Mouse (Mus musculus): Measurements from ENCODE around the gene Dpm3.

Gene Dpm3

DNA sequence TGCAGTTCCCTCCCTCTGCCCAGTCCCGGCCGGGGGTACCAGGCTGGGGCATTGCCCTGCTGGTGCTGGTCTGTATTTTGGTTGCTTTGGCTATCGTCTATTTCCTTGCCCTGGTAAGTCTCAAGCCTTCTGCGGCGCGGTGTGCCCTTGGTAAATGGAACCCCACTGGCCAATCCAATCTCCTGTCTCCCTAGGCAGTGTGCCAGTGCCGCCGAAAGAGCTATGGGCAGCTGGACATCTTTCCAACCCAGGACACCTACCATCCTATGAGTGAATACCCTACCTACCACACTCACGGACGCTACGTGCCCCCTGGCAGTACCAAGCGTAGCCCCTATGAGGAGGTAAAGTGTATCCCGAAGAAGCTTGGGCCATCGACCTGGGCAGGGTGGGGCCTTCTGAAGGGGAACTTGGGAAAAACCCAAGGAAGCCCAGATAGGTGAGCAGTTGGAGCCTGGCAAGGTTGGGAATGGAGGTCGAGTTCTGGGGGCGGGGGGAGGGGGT, 27.3 kb upstream of the Dpm3 start:
- no peak for DNase-seq (ENCODE audit: low spot score)

DNA sequence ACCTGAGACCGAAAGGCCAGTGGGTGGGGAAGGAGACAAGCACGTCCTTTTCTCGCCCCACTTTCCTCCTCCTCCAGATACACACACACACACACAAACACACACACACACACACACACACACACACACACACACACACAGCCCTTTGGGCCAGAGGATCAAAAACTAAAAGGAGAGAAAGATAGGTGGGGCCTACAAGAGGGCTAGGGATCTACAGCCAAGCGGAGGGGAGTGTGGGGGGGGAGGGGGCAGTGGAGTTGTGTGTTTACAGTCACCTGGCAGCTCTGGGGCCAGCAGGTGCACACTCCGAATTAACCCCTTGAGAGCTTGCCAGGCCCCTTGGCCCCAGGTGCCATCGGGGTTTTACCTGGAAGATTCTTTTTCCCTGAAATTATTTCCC, 26.5 kb upstream of the Dpm3 start:
- DNase-seq (ENCODE audit: low spot score): no peak

DNA sequence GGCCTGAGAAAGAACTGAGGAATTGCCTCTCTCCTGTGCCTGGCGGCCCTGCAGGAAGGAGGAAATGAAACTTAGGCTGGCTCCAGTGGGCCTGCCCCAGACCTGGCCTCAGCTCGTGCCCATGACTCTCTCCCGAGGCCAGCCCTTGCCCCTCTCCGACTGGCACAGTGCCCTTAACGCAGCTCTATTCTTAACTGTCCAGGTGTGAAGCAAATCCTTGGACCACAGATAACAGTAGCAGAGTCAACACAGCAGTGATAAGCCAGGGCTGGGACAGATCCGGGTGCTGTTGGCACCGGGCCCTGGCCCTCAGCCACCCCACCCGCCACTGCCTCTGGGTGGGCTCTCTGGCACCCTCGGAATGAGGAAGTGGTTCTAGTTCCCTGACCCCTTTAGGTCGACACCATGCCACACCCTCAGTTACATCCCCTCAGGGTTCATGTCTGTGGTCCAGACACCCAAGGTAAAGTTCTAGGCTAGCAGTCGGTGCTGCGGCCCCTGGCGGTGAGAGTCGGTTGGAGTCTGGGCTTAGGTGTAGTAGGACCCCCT, 25.5 kb upstream of the Dpm3 start:
- DNase-seq (ENCODE audit: low spot score): no peak

DNA sequence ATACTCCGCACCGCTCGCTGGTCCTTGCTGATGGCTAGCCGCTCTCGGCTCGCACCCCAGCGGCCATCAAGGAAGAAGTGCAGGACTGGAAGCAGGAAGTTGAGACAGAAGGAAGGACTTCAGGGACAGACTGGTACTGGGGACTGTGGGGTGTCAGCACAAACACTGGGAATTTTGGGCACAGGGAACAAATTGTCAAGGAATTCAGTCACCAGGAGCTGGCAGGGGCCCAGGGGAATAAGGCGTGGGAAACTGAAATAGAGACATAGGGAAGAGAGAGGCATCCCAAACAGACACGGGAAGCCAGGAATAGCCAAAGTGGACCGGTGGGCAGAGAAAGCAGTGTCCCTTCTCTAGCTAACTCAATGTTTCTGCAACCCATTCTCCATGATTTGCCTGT, 22.6 kb upstream of the Dpm3 start:
- no peak for DNase-seq (ENCODE audit: low spot score)

DNA sequence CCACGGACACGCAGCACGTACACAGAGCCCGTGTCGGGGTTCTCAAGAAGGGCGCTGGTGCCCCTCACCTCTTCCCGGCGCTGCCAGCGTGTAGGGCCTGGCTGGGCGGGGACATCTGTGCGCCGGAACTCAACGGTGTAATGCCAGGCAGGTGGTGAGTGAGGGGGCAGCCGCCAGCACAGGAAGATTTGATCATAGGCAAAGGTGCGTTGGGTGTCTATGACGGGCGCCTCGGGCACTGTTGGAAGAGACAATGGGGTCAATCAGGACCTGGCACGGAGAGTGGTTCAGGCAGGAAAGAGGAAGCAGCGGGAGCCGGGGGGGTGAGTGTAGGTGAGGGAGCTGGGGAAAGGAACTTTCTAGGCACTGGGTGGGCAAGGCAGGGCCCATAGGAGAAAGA, 21.5 kb upstream of the Dpm3 start:
- no peak for DNase-seq (ENCODE audit: low spot score)

DNA sequence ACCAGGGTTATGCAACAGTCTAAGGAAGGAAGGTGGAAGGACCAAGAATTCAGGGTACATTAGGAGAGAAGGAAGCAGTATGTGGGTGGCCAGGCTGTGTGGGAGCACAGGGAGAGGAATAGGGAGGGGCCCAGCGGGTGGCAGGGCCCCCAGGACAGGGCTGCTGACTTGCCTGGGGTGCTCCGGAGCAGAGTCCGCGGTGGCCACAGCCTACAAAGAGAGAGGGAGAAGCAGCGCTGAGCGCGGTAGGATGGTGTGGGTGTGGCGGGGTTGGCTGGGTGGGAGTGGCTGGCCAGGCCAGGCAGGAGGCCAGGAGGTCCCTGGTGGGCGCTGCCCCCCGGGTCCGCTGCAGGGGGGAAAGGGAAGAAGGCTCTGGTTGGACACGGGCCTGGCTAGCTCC, 20.7 kb upstream of the Dpm3 start:
- peak; percentile 82 for DNase-seq (ENCODE audit: low spot score)

DNA sequence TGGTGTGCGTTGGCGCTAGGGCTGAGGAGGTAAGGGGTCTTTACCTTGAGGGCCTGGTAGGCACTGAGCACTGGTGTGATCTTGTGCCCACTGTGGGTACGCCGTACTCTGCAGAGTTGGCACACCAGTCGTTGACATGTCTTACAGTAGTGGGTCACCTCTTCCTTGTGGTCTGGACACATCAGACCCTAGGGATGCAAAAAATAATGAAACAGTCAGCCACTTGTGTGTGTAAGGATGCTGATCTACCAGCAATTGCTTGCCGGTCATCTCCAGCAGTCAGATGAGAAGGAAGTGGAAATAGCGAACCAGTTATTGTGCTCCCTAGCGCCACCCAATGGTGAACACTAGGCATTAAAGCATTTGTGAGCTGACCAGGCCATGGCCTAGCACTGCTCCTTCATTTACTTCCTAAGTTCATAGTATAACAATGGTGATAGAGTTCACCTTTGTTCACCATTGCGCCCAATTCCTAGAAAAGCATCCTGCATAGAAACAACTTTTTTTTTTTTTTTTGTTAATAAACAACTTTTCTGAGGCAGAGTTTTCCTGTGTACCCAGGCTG, 16.7 kb upstream of the Dpm3 start:
- DNase-seq (ENCODE audit: low spot score): peak; percentile 85

DNA sequence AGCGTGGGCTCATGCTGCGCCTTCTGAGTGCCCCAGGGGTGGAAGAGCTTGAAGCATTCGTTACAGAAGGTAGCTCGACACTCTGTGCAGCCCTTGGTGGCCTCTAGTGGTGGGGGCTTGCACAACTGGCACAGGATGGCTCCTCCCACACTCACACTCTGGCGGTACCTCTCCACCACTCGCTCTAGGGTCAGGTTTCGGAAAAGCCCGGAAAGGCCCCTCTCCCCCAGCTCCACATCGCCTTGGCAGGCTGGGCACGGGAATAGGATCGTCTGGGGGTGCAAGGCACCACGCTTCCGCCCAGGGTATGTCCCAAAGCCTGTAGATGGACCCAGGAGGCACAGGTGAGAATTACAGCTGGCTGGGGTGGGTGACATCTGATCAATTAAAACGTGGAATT, 15.5 kb upstream of the Dpm3 start:
- DNase-seq (ENCODE audit: low spot score): peak; percentile 76

DNA sequence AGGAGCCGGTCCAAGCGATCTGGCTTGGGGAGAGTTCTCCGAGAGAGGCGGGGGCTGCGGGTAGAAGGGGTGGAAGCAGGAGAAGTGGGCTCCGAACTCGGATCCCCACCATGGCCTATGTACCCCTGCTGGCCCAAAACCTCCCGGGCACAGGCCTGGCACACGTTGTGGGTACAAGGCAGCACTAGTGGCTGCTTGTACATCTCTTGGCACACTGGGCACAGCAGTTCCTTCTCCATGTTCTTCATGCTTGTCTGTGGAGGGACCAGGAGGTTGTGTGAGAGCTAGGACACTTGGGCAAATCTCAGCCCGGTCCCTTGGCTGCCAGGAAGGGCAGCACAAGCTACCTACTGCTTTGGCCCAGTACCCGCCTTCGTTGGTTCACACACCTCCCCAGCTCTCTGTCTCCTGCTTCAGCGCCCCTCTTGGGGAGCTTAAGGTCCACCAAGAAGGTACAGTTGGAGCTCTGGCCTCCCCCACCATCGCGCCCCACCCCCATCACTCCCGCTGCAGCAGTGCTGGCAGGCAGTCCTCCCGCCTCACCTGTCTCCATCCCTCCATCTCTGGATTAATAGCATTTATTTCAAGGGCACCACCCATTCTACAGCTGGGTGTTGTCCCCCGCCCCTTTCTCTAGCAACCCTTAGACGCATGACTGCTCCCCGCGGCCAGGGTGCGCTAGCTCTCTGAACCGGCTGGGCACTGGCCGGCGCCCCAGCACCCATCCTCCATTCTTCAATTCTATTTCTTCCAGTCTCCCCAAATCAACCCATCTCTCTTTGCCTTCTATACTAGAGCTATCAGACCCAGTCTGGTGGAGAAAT, 14.8 kb upstream of the Dpm3 start:
- DNase-seq (ENCODE audit: low spot score): peak; percentile 15

DNA sequence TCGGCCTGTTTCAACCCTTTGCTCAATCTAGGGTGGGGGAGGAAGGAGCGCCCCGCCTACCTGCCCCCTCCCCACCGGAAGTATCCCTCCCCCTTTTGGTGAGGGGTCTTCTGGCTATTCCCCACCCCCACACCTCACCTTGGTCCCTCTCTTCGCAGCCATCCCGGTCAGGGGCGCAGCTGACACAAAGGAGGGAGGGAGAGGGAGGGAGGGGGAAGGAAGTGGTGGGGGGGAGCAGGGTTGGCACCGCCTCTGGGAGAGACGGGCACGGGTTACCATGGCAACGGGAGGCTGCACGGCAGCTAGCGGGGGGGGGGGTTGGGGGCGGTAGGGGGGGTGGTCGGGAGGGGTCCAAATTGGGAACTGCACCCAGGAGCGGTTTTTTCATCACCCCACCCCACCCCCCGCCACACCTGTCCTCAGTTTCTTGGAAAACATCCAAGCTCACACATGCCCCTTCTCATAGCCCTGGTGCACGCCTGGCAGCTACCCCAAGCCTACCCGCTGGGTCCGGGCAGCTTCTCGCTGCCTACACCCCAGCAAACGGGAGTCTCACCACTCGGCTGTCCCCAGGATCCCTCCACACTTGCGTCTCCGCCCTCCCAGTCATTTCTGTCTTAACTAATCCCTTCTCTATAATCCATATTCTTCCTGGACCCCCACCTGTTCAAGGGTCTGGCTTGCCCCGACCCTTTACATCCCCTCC, 14.0 kb upstream of the Dpm3 start:
- DNase-seq (ENCODE audit: low spot score): peak; percentile 56

DNA sequence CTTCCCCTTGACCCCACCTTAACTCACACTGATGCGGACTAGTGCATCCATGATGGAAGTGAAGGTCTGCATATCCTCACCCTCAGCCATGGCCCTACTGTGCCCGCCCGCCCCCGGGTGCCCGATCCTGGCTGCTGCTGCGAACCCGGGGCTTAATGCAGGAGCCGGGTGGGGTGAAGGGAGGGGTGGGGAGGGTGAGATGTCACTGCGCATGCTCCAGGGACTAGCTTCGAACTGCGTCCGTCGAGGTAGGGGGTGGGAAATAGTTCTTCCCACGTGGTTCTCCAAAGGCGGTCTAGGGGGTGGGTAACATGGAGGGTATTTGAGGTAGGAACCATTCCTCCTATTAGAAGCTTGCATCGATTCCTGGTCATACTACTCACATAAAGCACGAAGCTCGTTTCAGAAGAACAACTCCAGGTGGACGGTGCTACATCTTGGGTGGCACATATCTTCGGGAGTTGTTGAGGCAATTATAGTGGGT, 13.4 kb upstream of the Dpm3 start, which contains the start of gene Krtcap2:
Gene Krtcap2, plus strand, starts transcription at position 279 of the 484 bp plus-strand sequence.
- peak; percentile 55 for DNase-seq (ENCODE audit: low spot score)

DNA sequence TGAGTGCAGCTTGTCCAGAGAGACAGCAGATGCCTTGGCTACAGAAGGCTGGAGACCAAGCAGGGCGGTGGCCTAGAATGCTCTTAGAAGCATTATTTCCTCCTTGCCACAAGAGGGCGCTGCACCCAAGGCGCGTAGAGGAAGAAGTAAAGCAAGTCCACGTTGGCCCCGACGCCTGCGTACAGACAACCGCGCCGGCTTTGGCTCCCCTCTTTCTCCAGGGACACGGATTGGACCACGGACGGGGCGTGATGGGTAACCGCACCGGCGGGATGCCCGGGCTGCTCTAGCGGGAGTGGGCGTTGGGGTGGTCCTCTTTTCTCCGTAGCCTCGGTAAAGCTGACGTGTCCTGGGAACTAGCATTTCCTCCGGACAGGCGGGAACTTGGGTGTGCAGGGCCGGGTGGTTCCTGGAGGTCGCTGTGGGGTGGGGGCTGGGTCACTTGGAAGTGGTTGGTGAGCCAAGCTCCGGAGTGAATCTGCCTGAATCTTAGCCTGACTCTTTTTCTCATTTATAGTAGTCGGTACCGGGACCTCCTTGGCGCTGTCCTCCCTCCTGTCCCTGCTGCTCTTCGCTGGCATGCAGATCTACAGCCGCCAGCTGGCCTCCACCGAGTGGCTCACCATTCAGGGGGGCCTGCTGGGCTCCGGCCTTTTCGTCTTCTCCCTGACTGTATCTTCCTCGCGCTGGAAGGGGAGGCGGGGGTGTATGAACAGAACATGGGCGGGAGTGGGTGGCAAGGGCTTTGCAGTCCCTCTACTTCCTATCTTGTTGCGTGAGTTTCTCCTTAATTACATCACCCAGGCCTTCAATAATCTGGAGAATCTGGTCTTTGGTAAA, 12.7 kb upstream of the Dpm3 start, which contains the start of gene Trim46:
Gene Trim46, minus strand, starts transcription at position 49 of the 840 bp plus-strand sequence.
- peak; percentile 92 for DNase-seq (ENCODE audit: low spot score)

DNA sequence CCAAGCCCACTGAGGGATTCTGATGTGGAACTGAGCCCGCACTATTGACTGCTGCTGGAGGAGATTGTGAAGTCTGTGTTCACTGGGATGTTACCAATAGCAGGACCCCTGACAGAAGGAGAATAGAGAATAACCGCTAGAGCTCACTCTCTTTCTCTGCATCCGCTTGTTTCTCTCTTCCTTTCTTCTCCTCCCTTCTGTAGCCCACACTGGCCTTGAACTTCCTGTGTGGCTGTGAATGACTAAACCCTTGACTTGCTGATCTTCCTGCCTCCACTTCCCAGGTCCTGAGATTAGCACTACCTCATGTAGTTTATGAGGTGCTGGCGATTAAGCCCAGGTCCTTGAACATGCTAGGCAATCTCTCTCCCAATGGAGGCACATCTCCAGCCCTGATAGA, 11.7 kb upstream of the Dpm3 start:
- DNase-seq (ENCODE audit: low spot score): no peak

DNA sequence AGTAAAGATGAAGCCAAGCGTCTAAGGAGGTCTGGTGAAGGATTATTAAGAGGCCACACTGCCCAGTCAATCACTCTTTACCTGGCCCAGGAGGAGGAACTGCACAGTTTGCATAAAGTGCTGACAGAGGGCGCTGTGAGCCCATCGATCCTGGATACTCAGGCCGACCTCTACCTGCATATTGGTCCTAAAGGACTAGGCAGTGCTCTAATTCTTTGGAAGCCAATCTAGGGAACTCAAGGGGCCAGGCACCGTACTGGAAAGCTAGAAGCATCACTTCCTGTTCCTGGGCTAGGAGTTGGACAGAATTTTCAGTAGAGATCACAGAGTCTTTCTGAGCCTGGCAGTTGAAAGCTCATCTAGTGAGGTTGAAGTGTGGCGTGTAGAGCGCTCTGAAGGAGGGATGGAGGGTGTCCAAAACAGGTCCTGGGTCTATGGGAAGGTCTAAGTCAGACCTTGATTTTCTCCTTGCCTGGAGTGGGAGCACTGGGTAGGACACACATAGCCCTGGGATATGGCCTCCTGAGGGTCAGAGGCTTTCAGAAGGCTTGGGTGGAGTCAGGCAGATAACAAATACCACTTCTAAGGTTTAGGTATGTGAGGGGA, 8.6 kb upstream of the Dpm3 start:
- DNase-seq (ENCODE audit: low spot score): peak; percentile 66

DNA sequence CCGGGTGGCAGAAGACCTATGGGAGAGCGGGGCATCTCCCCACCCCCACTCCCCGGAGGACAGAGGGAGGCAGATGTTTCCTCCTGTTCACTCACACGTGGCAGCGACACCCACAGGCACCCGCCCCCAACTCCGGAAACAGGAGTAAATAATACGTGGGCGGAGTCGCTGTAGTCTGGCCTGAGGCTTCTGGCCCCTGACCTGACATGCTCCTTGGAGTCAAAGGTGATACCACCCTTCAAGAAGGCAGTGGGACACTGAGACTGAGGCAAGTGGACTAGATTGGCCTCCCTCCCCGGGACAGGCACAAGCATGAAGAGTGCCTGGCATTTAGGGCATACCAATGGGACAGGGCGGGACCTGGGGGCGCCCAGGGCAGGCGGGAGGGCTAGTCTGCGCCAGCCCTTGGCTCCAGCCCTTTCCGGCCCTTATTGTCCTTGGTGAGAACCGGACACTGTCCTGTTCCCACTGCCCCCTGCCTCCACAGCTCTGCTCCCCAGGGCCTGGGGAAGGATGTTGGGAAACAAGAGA, 7.7 kb upstream of the Dpm3 start:
- peak; percentile 88 for DNase-seq (ENCODE audit: low spot score)

DNA sequence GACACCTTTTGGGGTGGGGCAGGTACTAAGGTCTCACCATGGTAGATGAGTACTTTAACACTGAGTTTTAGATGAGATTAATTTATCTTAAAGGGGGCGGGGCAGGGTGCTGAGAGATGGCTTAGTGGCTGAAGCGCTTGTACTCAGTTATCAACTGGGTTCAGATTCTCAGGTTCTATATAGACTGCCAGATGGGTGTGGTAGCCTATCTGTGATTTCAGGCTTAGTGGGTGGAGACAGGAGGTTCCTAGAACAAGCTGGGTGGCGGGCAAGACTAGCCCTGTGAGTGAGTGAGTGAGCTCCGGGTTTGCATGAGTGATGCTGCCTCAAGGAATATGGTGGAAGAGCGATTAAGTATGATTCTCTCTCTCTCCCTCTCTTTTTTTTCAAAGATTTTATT, 4.2 kb upstream of the Dpm3 start:
- no peak for DNase-seq (ENCODE audit: low spot score)

DNA sequence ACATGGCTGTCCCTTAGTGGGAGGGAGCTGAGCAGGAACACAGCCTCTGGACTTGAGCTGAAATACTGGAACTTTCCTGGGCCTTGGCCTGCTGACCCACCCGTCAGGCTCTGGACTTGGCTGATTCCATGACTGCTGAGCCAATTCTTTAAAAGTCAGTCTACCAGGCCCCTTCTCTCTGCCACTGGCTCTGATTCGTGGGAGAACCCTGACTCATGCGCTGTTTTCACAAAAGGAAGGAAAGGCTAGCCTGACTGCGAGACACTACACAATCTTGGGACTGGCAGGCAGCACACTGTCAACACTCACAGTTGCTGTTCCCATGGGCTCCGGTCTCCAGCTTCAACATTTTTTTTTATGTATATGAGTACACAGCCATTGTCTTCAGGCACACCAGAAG, 3.0 kb upstream of the Dpm3 start:
- DNase-seq (ENCODE audit: low spot score): no peak

DNA sequence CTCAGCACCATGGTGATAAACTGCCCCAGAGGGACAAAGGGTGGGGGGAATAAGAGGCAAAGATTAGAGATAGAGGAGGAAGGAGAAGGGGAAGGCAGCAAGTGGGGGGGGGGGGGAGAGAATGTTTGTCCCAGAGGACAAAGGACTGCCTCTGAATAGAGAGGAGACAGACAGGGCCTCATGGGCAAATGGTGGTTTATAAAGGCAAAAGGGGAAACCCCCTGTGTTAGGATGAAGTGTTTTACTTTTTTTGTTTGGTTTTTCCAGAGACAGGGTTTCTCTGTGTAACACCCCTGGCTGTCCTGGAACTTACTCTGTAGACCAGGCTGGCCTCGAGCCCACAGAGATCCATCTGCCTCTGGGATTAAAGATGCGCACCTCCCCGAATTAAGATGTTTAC, 1.1 kb downstream of the Dpm3 start:
- DNase-seq (ENCODE audit: low spot score): no peak

DNA sequence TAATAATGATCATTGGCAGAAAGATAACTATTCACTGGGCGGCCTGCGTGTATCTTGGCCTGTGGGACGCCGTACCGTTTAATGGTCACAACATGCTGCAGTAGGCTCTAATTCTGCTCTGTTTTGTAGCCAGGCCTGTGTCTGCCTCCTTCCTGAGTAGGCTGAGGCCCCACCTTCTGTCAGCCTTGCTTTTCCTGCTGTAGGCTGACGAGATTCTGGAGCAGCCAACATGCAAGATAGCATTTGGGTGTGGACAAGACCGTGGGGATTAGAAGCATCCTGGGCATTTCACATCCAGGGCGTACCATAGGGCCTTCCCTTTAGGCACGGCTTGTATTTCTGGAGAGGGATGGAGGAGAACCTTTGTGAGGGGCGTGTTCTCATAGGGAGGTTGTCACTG, 3.3 kb downstream of the Dpm3 start:
- DNase-seq (ENCODE audit: low spot score): no peak

DNA sequence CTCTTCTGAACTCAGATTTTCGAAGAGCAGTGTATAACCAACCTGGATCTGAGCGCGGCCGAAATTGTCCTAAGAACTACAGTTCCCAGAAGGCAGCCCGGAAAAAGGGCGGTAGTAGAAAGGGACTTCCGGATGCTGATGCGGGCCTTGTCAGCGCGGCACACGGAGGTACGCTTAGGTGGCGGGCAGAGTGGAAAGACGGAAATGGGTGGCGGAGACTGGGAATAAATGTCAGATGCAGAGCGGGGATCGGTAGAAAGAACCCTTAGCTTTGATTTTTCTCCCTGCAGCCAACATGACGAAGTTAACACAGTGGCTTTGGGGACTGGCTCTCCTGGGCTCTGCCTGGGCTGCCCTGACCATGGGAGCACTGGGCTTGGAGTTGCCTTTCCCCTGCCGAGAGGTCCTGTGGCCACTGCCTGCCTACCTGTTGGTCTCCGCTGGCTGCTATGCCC, 7.3 kb downstream of the Dpm3 start:
- DNase-seq (ENCODE audit: low spot score): peak; percentile 83

DNA sequence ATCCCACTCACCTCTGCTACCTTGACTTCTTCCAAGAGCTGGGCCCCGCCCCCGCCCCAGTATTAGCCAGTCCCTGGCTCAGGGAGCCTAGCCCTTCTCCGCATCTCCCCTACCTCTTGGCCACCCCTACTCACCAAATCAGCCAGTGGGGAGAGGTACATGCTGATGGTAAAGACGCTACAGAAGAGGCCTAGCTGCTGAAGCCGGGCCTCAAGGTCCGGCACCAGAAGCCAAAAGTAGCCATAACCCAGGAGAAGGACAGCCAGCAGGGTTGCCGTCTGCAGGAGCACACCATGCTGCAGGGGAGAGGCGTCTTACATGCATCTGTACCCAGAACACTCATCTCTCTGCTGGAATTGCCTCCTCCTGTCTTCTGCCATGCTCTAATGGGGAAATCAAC, 9.8 kb downstream of the Dpm3 start:
- DNase-seq (ENCODE audit: low spot score): no peak
